In the genomic region with DNA sequence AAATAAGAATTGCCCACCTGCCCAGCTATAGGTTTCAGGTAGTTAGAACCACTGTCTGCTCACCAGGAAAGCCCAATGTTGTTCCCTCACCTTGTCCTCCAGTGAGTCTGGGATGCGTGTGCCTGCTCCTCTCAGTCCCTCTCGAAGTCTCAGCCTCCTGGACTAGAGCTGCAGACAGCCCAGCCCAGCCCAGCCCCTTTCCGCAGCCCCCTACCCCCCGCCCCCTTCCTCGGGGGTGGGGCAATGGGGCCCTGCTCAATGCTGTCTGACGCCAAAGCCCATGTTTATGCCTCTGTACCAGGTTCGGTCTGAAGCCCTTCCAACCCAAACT, we compare ENCODE assay signal across 8 mouse cellular contexts. TPM values are rescaled to one million over a fixed set of nuclear protein-coding genes. Genes with fewer than 3 reads are reported as not detected.
DNase-seq lines count a peak whose midpoint lies in the region; ATAC-seq and TF ChIP-seq lines count a peak whose summit lies in the region.

A gene (minus strand): TSS at position 207 of the 331 bp plus-strand sequence.

- 27% methylated on average over 7 of the region's 7 CpGs for WGBS in forebrain, embryonic 15.5 days
- WGBS in hindbrain, embryonic 10.5 days = 26% methylated on average over 7 of the region's 7 CpGs
- WGBS in limb, embryonic 14.5 days = 19% methylated on average over 7 of the region's 7 CpGs
- WGBS in olfactory bulb, adult 2 months = 17% methylated on average over 7 of the region's 7 CpGs

- no peaks in the 10 kb centered on the region for H3K27me3 ChIP-seq in forebrain, embryonic 15.5 days
- H3K27me3 ChIP-seq in hindbrain, embryonic 10.5 days (ENCODE audit: insufficient read depth, poor library complexity, severe bottlenecking) = peaks cover 23% of the 10 kb centered on the region
- no peaks in the 10 kb centered on the region for H3K27me3 ChIP-seq in limb, embryonic 14.5 days (ENCODE audit: control insufficient read depth, insufficient read depth, low read length)

- no peak for TF ChIP-seq CTCF in olfactory bulb, adult 2 months (IDR thresholded peaks at IDR 0.05; ENCODE audit: insufficient read depth, low read depth, low read length)

- peak; percentile 36 for ATAC-seq in forebrain, embryonic 15.5 days (replicated peaks)
- ATAC-seq in limb, embryonic 14.5 days (ENCODE audit: low FRiP score, low read depth) = peak; percentile 48

- 0 out of 2 replicates have a peak, but pooled peaks have one; percentile 28 for TF ChIP-seq POLR2A in limb, embryonic 14.5 days (IDR thresholded peaks at IDR 0.05; ENCODE audit: borderline replicate concordance, extremely low read depth, insufficient read depth, insufficient read length)
- no peak for TF ChIP-seq POLR2A in olfactory bulb, adult 2 months (IDR thresholded peaks at IDR 0.05; ENCODE audit: insufficient read depth, low read depth, low read length)

- H3K4me1 ChIP-seq in forebrain, embryonic 15.5 days = peaks cover 6% of the 10 kb centered on the region
- H3K4me1 ChIP-seq in hindbrain, embryonic 10.5 days (replicated peaks) = peaks cover 10% of the 10 kb centered on the region
- no peaks in the 10 kb centered on the region for H3K4me1 ChIP-seq in limb, embryonic 14.5 days (ENCODE audit: control insufficient read depth, insufficient read depth, low read length)
- H3K4me1 ChIP-seq in olfactory bulb, adult 2 months (ENCODE audit: control insufficient read depth, insufficient read depth, low read length) = peaks cover 9% of the 10 kb centered on the region

- peak within 1 kb of the TSS; percentile 56 for H3K4me3 ChIP-seq in forebrain, embryonic 15.5 days
- H3K4me3 ChIP-seq in hindbrain, embryonic 10.5 days = peak within 1 kb of the TSS; percentile 57
- H3K4me3 ChIP-seq in limb, embryonic 14.5 days (replicated peaks; ENCODE audit: low read length) = peak within 1 kb of the TSS; percentile 51
- peak within 1 kb of the TSS; percentile 84 for H3K4me3 ChIP-seq in olfactory bulb, adult 2 months (ENCODE audit: insufficient read depth, low read depth, low read length)

- DNase-seq in layer of hippocampus, adult 18-20 months (ENCODE audit: low spot score in 2 of 2) = no peak
- DNase-seq in layer of hippocampus, adult 9-11 months = no peak
- DNase-seq in adipocyte (ENCODE audit: low spot score) = peak; percentile 12
- DNase-seq in hindbrain, embryonic 10.5 days (ENCODE audit: low spot score) = peak; percentile 36
- peak; percentile 50 for DNase-seq in limb, embryonic 14.5 days (ENCODE audit: low spot score)
- DNase-seq in ovary, postnatal 10 days (ENCODE audit: low spot score) = no peak

- peak within 1 kb of the TSS; percentile 88 for H3K27ac ChIP-seq in forebrain, embryonic 15.5 days (replicated peaks)
- peak within 1 kb of the TSS; percentile 86 for H3K27ac ChIP-seq in hindbrain, embryonic 10.5 days
- H3K27ac ChIP-seq in limb, embryonic 14.5 days (replicated peaks; ENCODE audit: low read depth, low read length) = peak within 1 kb of the TSS; percentile 88
- H3K27ac ChIP-seq in olfactory bulb, adult 2 months (ENCODE audit: insufficient read depth, low read depth, low read length) = no peak within 1 kb of the TSS

- peaks cover 14% of the 10 kb centered on the region; the same call in 1 of the 2 replicates for H3K36me3 ChIP-seq in forebrain, embryonic 15.5 days
- peaks cover 30% of the 10 kb centered on the region for H3K36me3 ChIP-seq in hindbrain, embryonic 10.5 days
- H3K36me3 ChIP-seq in limb, embryonic 14.5 days (ENCODE audit: control insufficient read depth, insufficient read depth, low read length) = peaks cover 30% of the 10 kb centered on the region

- H3K4me2 ChIP-seq in forebrain, embryonic 15.5 days (replicated peaks) = peak within 1 kb of the TSS; percentile 48
- H3K4me2 ChIP-seq in limb, embryonic 14.5 days (replicated peaks; ENCODE audit: low read depth, low read length, severe bottlenecking) = peak within 1 kb of the TSS; percentile 53

- no peaks in the 10 kb centered on the region for H3K9me3 ChIP-seq in forebrain, embryonic 15.5 days
- no peaks in the 10 kb centered on the region for H3K9me3 ChIP-seq in hindbrain, embryonic 10.5 days
- no peaks in the 10 kb centered on the region for H3K9me3 ChIP-seq in limb, embryonic 14.5 days (ENCODE audit: control insufficient read depth, low read length)

- H3K9ac ChIP-seq in forebrain, embryonic 15.5 days (replicated peaks) = peak within 1 kb of the TSS; percentile 48
- peak within 1 kb of the TSS; percentile 64 for H3K9ac ChIP-seq in limb, embryonic 14.5 days (ENCODE audit: low read depth, low read length, severe bottlenecking)

RNA-seq across cellular contexts. Expression of the gene that starts here (rescaled TPM):
- 10 to 100 TPM; 50.9 to 51.6 TPM for total RNA-seq in layer of hippocampus, adult 18-20 months (2021)
- 289 and 297 TPM in 2 replicates for polyA plus RNA-seq in forebrain, embryonic 15.5 days (2015; fragmentation: Nextera tagmentation; extraction: Ambion mirVana)
- polyA plus RNA-seq in hindbrain, embryonic 10.5 days (2016; fragmentation: Nextera tagmentation; extraction: Ambion mirVana) = 303 and 398 TPM in 2 replicates
- polyA plus RNA-seq in limb, embryonic 14.5 days (2012; rRNA removed) = 405 and 477 TPM in 2 replicates
- 949 and 973 TPM in 2 replicates for polyA plus RNA-seq in limb, embryonic 14.5 days (2014; fragmentation: Nextera tagmentation; extraction: Ambion mirVana)
- not detected in 2 replicates for polyA plus RNA-seq in olfactory bulb, adult 2 months (2012; ENCODE audit: insufficient read depth, insufficient read length, low replicate concordance, missing spikeins)

Comparison
In these comparisons a context has a peak if more than half of its experiments do, and no peak if none do; other contexts are left out.
1. DNase-seq: peak in adipocyte (single experiment), hindbrain, embryonic 10.5 days (single experiment) and limb, embryonic 14.5 days (single experiment); none in layer of hippocampus, adult 18-20 months (0 of 2), layer of hippocampus, adult 9-11 months (single experiment) and ovary, postnatal 10 days (single experiment).
2. Peak in every context shown above with its lines, with median percentiles within 50 percentile points of each other: H3K4me3 ChIP-seq.